Mouse (Mus musculus) ovary, adult 18-20 months (tissue): ENCODE data around the gene 4932438H23Rik.

Experiments
- DNase-seq: peaks from one replicate; pipeline ENCODE4 v3.0.0; 2022; ENCODE audit warnings: low spot score, mixed read lengths

The 4932438H23Rik gene

GRCm38 (mm10) chr16:91057261-91057660 is 37.7 kb downstream of the 4932438H23Rik start:
- no peak for DNase-seq

- peak; percentile 41 for DNase-seq
Measured at GRCm38 (mm10) chr16:91056043-91056821, 38.7 kb downstream of the 4932438H23Rik start.

GRCm38 (mm10) chr16:91055150-91055549 is 39.8 kb downstream of the 4932438H23Rik start:
- DNase-seq, result no peak

GRCm38 (mm10) chr16:91053599-91053998 is 41.3 kb downstream of the 4932438H23Rik start:
- no peak for DNase-seq

- DNase-seq, result no peak
Measured at GRCm38 (mm10) chr16:91045511-91045910, 49.4 kb downstream of the 4932438H23Rik start.

- DNase-seq, result peak; percentile 97
Measured at GRCm38 (mm10) chr16:91044270-91045182, 50.4 kb downstream of the 4932438H23Rik start, which contains the start of gene Paxbp1. TSS of gene Paxbp1 (minus strand) at chr16:91044543.

GRCm38 (mm10) chr16:91043461-91044248 is 51.3 kb downstream of the 4932438H23Rik start:
- DNase-seq, result peak; percentile 23

GRCm38 (mm10) chr16:91042640-91043039 is 52.3 kb downstream of the 4932438H23Rik start:
- no peak for DNase-seq

GRCm38 (mm10) chr16:91035866-91036265 is 59.1 kb downstream of the 4932438H23Rik start:
- no peak for DNase-seq

- DNase-seq, result no peak
Measured at GRCm38 (mm10) chr16:91030751-91031150, 64.2 kb downstream of the 4932438H23Rik start.

GRCm38 (mm10) chr16:91029901-91030300 is 65.0 kb downstream of the 4932438H23Rik start:
- no peak for DNase-seq

- DNase-seq, result no peak
Measured at GRCm38 (mm10) chr16:91029161-91029743, 65.7 kb downstream of the 4932438H23Rik start.

GRCm38 (mm10) chr16:91026290-91026689 is 68.6 kb downstream of the 4932438H23Rik start:
- no peak for DNase-seq

- DNase-seq, result no peak
Measured at GRCm38 (mm10) chr16:91023384-91023783, 71.5 kb downstream of the 4932438H23Rik start.

- DNase-seq, result no peak
Measured at GRCm38 (mm10) chr16:91020842-91021483, 74.0 kb downstream of the 4932438H23Rik start.

GRCm38 (mm10) chr16:91019476-91019875 is 75.4 kb downstream of the 4932438H23Rik start:
- no peak for DNase-seq

GRCm38 (mm10) chr16:91015761-91016160 is 79.2 kb downstream of the 4932438H23Rik start:
- no peak for DNase-seq

GRCm38 (mm10) chr16:91011847-91012246 is 83.1 kb downstream of the 4932438H23Rik start:
- no peak for DNase-seq

- DNase-seq, result peak; percentile 92
Measured at GRCm38 (mm10) chr16:91011021-91011683, 83.8 kb downstream of the 4932438H23Rik start, which contains the start of gene Synj1. TSS of gene Synj1 (minus strand) at chr16:91011308.

- DNase-seq, result no peak
Measured at GRCm38 (mm10) chr16:91010581-91011020, 84.3 kb downstream of the 4932438H23Rik start.
